Mouse (Mus musculus): ENCODE measurements around the gene Gabrp. TPM values are rescaled to one million over a fixed set of nuclear protein-coding genes. Genes with fewer than 3 reads are reported as not detected.

The Gabrp gene
- 4.6 and 7.1 TPM in 2 replicates for polyA plus RNA-seq (2016; fragmentation: Nextera tagmentation; extraction: Ambion mirVana)

- no peaks in the 10 kb centered on the region for H3K4me1 ChIP-seq
- H3K4me3 ChIP-seq: no peak within 1 kb of the TSS
- ATAC-seq (ENCODE audit: low FRiP score, low read depth): no peak
- H3K36me3 ChIP-seq: no peaks in the 10 kb centered on the region
- H3K9ac ChIP-seq (replicated peaks): no peak within 1 kb of the TSS
- H3K9me3 ChIP-seq: no peaks in the 10 kb centered on the region
- no peak within 1 kb of the TSS for H3K27ac ChIP-seq (replicated peaks)
- H3K4me2 ChIP-seq (replicated peaks): no peak within 1 kb of the TSS
- no peaks in the 10 kb centered on the region for H3K27me3 ChIP-seq
- 58% methylated on average over 6 of the region's 6 CpGs for WGBS
Observed at GRCm38 (mm10) chr11:33578859-33579258, at the start of gene Gabrp. Gene Gabrp (minus strand): TSS chr11:33578959.

DNA sequence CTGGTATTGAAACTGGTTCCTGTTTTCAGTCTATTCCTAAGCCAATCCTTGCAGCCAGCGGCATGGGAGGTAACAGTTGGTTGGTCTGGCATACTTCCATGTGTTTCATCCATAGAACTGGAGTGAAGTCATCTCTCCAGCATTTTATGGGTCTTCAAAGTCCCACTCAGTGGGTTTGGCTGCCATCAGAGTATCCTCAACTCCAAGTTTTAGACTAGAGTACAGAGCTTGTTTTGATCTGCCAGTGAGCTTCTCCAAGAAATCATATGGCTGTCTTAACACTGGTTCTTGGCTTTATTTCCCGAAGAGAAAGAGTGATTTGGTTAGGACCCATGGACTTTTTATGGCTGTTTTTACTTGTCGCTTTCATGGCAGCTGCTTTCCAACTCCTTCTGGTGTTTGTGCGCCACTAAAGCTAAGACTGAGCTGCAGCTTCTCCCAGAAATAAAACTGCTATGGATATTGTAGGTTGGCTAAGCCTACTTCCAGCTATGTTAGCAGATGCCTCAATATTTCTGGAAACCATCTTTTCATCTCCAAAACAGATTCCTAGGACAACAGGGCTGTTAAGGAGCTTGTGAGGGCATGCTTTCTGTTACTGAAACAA is 48.5 kb upstream of the Gabrp start:
- H3K4me3 ChIP-seq: no peak overlapping the region
- no peak overlapping the region for H3K27ac ChIP-seq (replicated peaks)
- ATAC-seq (ENCODE audit: low FRiP score, low read depth): no peak
- no peaks in the 10 kb centered on the region for H3K4me1 ChIP-seq
- H3K4me2 ChIP-seq (replicated peaks): no peak overlapping the region
- no peak overlapping the region for H3K9ac ChIP-seq (replicated peaks)
- H3K36me3 ChIP-seq: no peaks in the 10 kb centered on the region
- H3K27me3 ChIP-seq: no peaks in the 10 kb centered on the region
- no peaks in the 10 kb centered on the region for H3K9me3 ChIP-seq
- WGBS: 86% methylated on average over 4 of the region's 4 CpGs

DNA sequence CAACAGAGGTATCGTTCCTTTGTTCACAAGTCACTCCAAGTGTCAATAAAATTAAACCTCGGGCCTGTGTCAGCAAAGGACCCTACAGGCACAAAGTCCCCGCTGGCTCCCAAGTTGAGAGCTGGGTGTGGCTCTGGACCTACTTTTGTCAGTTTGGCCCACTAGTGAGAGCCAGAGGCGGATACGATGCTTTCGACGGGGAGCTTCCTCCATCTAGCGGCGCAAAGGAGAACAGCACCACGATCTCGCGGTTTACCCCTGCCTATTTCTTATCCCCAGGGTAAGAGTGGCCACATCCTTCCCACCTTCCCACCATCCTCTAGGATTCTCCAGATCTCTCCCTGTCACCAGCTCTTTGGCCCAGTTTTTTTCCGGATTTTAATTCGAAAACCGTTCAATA is 35.5 kb upstream of the Gabrp start:
- H3K4me2 ChIP-seq (replicated peaks): no peak overlapping the region
- no peak overlapping the region for H3K27ac ChIP-seq (replicated peaks)
- no peak overlapping the region for H3K4me3 ChIP-seq
- H3K9me3 ChIP-seq: no peaks in the 10 kb centered on the region
- no peak overlapping the region for H3K9ac ChIP-seq (replicated peaks)
- 7% methylated on average over 15 of the region's 15 CpGs for WGBS
- ATAC-seq (ENCODE audit: low FRiP score, low read depth): peak; percentile 70
- H3K27me3 ChIP-seq: 0 out of 2 replicates have a peak, but pooled peaks cover 5% of the 10 kb centered on the region
- H3K4me1 ChIP-seq: no peaks in the 10 kb centered on the region
- no peaks in the 10 kb centered on the region for H3K36me3 ChIP-seq

DNA sequence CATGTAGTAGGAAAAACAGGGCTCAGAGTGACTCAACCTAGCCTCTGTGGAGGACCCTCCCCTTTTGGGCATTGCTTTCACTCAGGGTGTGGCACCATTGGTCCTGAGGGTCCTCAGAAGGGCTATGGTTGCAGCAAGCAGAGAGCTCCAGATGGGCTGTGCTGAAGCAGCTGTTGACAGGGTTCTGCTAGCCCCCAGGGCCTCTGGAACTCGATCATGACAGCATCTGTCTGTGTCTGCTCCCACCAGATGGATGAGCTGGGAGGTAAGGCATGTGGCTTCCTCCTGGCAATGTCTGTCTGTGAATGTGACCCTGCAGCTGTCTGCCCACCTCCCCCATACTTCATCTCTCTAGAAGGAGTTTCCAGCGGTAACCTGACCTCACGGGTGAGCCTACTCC is 29.0 kb upstream of the Gabrp start:
- ATAC-seq (ENCODE audit: low FRiP score, low read depth): no peak
- Histone ChIP-seq H3K27me3 (0 out of 2 replicates have a peak, but pooled peaks cover 5% of the 10 kb centered on the region), H3K9me3 (no peaks in the 10 kb centered on the region), H3K4me3 (no peak overlapping the region), H3K27ac (replicated peaks) (no peak overlapping the region), H3K4me2 (replicated peaks) (no peak overlapping the region), H3K9ac (replicated peaks) (no peak overlapping the region), H3K4me1 (no peaks in the 10 kb centered on the region), H3K36me3 (no peaks in the 10 kb centered on the region)
- 52% methylated on average over 3 of the region's 3 CpGs for WGBS

- Histone ChIP-seq H3K4me3 (no peak overlapping the region), H3K9me3 (no peaks in the 10 kb centered on the region), H3K9ac (replicated peaks) (no peak overlapping the region), H3K4me2 (replicated peaks) (no peak overlapping the region), H3K4me1 (no peaks in the 10 kb centered on the region), H3K27ac (replicated peaks) (no peak overlapping the region), H3K36me3 (no peaks in the 10 kb centered on the region), H3K27me3 (no peaks in the 10 kb centered on the region)
- no peak for ATAC-seq (ENCODE audit: low FRiP score, low read depth)
- WGBS: 66% methylated on average over 2 of the region's 2 CpGs
Observed at GRCm38 (mm10) chr11:33603174-33603573, 24.4 kb upstream of the Gabrp start.

- H3K36me3 ChIP-seq: no peaks in the 10 kb centered on the region
- no peaks in the 10 kb centered on the region for H3K4me1 ChIP-seq
- no peak within 1 kb of the TSS for H3K4me2 ChIP-seq (replicated peaks)
- no peak within 1 kb of the TSS for H3K9ac ChIP-seq (replicated peaks)
- H3K27ac ChIP-seq (replicated peaks): no peak within 1 kb of the TSS
- ATAC-seq (ENCODE audit: low FRiP score, low read depth): no peak
- 86% methylated on average over 4 of the region's 4 CpGs for WGBS
- H3K4me3 ChIP-seq: no peak within 1 kb of the TSS
- H3K9me3 ChIP-seq: no peaks in the 10 kb centered on the region
- no peaks in the 10 kb centered on the region for H3K27me3 ChIP-seq
Observed at GRCm38 (mm10) chr11:33598986-33599385, 20.2 kb upstream of the Gabrp start, which contains the start of gene D130052B06Rik. Gene D130052B06Rik (plus strand): TSS chr11:33599302.

GRCm38 (mm10) chr11:33596655-33597054 is 17.9 kb upstream of the Gabrp start:
- ATAC-seq (ENCODE audit: low FRiP score, low read depth): no peak
- Histone ChIP-seq H3K4me2 (replicated peaks) (no peak overlapping the region), H3K27ac (replicated peaks) (no peak overlapping the region), H3K9ac (replicated peaks) (no peak overlapping the region), H3K36me3 (no peaks in the 10 kb centered on the region), H3K4me3 (no peak overlapping the region), H3K9me3 (no peaks in the 10 kb centered on the region), H3K27me3 (no peaks in the 10 kb centered on the region), H3K4me1 (no peaks in the 10 kb centered on the region)
- WGBS: 75% methylated on average over 4 of the region's 4 CpGs

GRCm38 (mm10) chr11:33592826-33593225 is 14.1 kb upstream of the Gabrp start:
- Histone ChIP-seq H3K4me2 (replicated peaks) (no peak overlapping the region), H3K27ac (replicated peaks) (no peak overlapping the region), H3K9ac (replicated peaks) (no peak overlapping the region), H3K27me3 (no peaks in the 10 kb centered on the region), H3K4me3 (no peak overlapping the region), H3K9me3 (no peaks in the 10 kb centered on the region), H3K4me1 (no peaks in the 10 kb centered on the region), H3K36me3 (no peaks in the 10 kb centered on the region)
- whole genome bisulfite sequencing: 85% methylated on average over 4 of the region's 4 CpGs
- ATAC-seq (ENCODE audit: low FRiP score, low read depth): no peak

GRCm38 (mm10) chr11:33590771-33591170 is 12.0 kb upstream of the Gabrp start:
- Histone ChIP-seq H3K27me3 (no peaks in the 10 kb centered on the region), H3K27ac (replicated peaks) (no peak overlapping the region), H3K36me3 (no peaks in the 10 kb centered on the region), H3K9me3 (no peaks in the 10 kb centered on the region), H3K4me3 (no peak overlapping the region), H3K4me1 (no peaks in the 10 kb centered on the region), H3K9ac (replicated peaks) (no peak overlapping the region), H3K4me2 (replicated peaks) (no peak overlapping the region)
- no peak for ATAC-seq (ENCODE audit: low FRiP score, low read depth)
- 90% methylated on average over 3 of the region's 3 CpGs for WGBS

DNA sequence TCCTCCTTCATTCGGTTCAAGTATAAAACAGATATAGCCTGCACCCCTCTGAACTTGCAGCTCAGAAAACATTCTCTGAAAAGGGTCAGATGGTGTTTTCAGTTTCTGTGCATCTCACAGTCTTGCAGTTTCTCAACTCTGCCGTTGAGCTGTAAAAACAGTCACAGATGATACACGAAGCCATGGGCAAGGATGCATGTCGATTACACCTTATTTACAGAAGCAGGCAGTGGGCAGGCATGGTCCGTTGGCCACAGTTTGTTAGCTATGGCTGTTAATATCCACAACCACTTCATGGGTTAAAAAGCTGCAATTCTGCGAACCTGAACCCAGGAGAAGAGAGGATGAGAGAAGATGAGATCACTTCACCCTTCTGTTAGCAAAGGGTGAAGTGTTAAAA is 7.9 kb upstream of the Gabrp start:
- no peaks in the 10 kb centered on the region for H3K36me3 ChIP-seq
- ATAC-seq (ENCODE audit: low FRiP score, low read depth): no peak
- no peaks in the 10 kb centered on the region for H3K9me3 ChIP-seq
- H3K27me3 ChIP-seq: no peaks in the 10 kb centered on the region
- no peaks in the 10 kb centered on the region for H3K4me1 ChIP-seq
- WGBS: 84% methylated on average over 6 of the region's 6 CpGs
- no peak overlapping the region for H3K9ac ChIP-seq (replicated peaks)
- H3K4me2 ChIP-seq (replicated peaks): no peak overlapping the region
- H3K27ac ChIP-seq (replicated peaks): no peak overlapping the region
- H3K4me3 ChIP-seq: no peak overlapping the region

GRCm38 (mm10) chr11:33579621-33580020 is 862 bp upstream of the Gabrp start:
- WGBS: 65% methylated on average over 3 of the region's 3 CpGs
- no peaks in the 10 kb centered on the region for H3K4me1 ChIP-seq
- no peak overlapping the region for H3K9ac ChIP-seq (replicated peaks)
- no peaks in the 10 kb centered on the region for H3K36me3 ChIP-seq
- H3K27ac ChIP-seq (replicated peaks): no peak overlapping the region
- ATAC-seq (ENCODE audit: low FRiP score, low read depth): no peak
- H3K9me3 ChIP-seq: no peaks in the 10 kb centered on the region
- H3K27me3 ChIP-seq: no peaks in the 10 kb centered on the region
- no peak overlapping the region for H3K4me3 ChIP-seq
- no peak overlapping the region for H3K4me2 ChIP-seq (replicated peaks)

GRCm38 (mm10) chr11:33574944-33575343 is 3.8 kb downstream of the Gabrp start:
- H3K36me3 ChIP-seq: no peaks in the 10 kb centered on the region
- no peaks in the 10 kb centered on the region for H3K9me3 ChIP-seq
- no peaks in the 10 kb centered on the region for H3K4me1 ChIP-seq
- no peak for ATAC-seq (ENCODE audit: low FRiP score, low read depth)
- H3K4me2 ChIP-seq (replicated peaks): no peak overlapping the region
- H3K9ac ChIP-seq (replicated peaks): no peak overlapping the region
- H3K27me3 ChIP-seq: no peaks in the 10 kb centered on the region
- WGBS: 78% methylated on average over 3 of the region's 3 CpGs
- H3K27ac ChIP-seq (replicated peaks): no peak overlapping the region
- no peak overlapping the region for H3K4me3 ChIP-seq

GRCm38 (mm10) chr11:33570413-33570812 is 8.3 kb downstream of the Gabrp start:
- Histone ChIP-seq H3K9me3 (no peaks in the 10 kb centered on the region), H3K36me3 (no peaks in the 10 kb centered on the region), H3K27me3 (no peaks in the 10 kb centered on the region), H3K4me3 (no peak overlapping the region), H3K9ac (replicated peaks) (no peak overlapping the region), H3K4me2 (replicated peaks) (no peak overlapping the region), H3K27ac (replicated peaks) (no peak overlapping the region), H3K4me1 (no peaks in the 10 kb centered on the region)
- no peak for ATAC-seq (ENCODE audit: low FRiP score, low read depth)

All from midbrain, embryonic 12.5 days (tissue).